Comparison of ENCODE assay signal across 36 mouse cellular contexts in genomic region chr9:114455420-114455819, GRCm38 (mm10). TPM values are rescaled to one million over a fixed set of nuclear protein-coding genes. Genes with fewer than 3 reads are reported as not detected.
"Had no signal": no experiment of that assay in that cellular context is flagged by ENCODE, and none has a peak within 500 bp of the region (broad histone marks: within the 10 kb centered on the region; RNA-seq: fewer than 3 reads in every experiment).

No protein-coding gene starts in this region.

- H3K36me3 ChIP-seq: liver, embryonic 15.5 days had no signal

- H3K27me3 ChIP-seq: heart, embryonic 13.5 days; heart, embryonic 15.5 days; hindbrain, embryonic 13.5 days; hindbrain, embryonic 15.5 days; kidney, embryonic 15.5 days; limb, embryonic 12.5 days; liver, embryonic 13.5 days; liver, embryonic 15.5 days had no signal

- H3K9ac ChIP-seq: heart, embryonic 13.5 days; heart, embryonic 15.5 days; hindbrain, embryonic 13.5 days; hindbrain, embryonic 15.5 days; kidney, embryonic 15.5 days; limb, embryonic 12.5 days; liver, embryonic 13.5 days; liver, embryonic 15.5 days had no signal

- H3K9me3 ChIP-seq: heart, embryonic 13.5 days; heart, embryonic 15.5 days; hindbrain, embryonic 13.5 days; hindbrain, embryonic 15.5 days; kidney, embryonic 15.5 days; limb, embryonic 10.5 days; limb, embryonic 12.5 days; liver, embryonic 13.5 days; liver, embryonic 15.5 days had no signal

- H3K27ac ChIP-seq: heart, adult 2 months; heart, embryonic 13.5 days; heart, embryonic 15.5 days; hindbrain, embryonic 13.5 days; hindbrain, embryonic 15.5 days; hindbrain, postnatal 0 days; kidney, postnatal 0 days; layer of hippocampus, adult 2 months; left cerebral cortex, adult 2 months; limb, embryonic 10.5 days; limb, embryonic 12.5 days; liver, embryonic 13.5 days; liver, embryonic 15.5 days had no signal

- H3K4me3 ChIP-seq: heart, adult 2 months; heart, embryonic 13.5 days; heart, embryonic 15.5 days; hindbrain, embryonic 13.5 days; hindbrain, embryonic 15.5 days; kidney, embryonic 15.5 days; layer of hippocampus, adult 2 months; left cerebral cortex, adult 2 months; limb, embryonic 10.5 days; limb, embryonic 12.5 days; liver, embryonic 13.5 days; liver, embryonic 15.5 days had no signal

- ATAC-seq: hindbrain, postnatal 0 days; intestine, embryonic 16.5 days had no signal

- DNase-seq: gastrocnemius, postnatal 14 days; gastrocnemius, postnatal 36 days; heart, adult 11 months; heart, adult 2 months; heart, postnatal 14 days; heart, postnatal 36 days; kidney, adult 11 months; kidney, adult 2 months; kidney, adult 9 months; kidney, postnatal 14 days; kidney, postnatal 36 days; liver; liver, embryonic 13.5 days had no signal

- H3K4me1 ChIP-seq: heart, embryonic 13.5 days; heart, embryonic 15.5 days; hindbrain, embryonic 13.5 days; hindbrain, embryonic 15.5 days; limb, embryonic 10.5 days; limb, embryonic 12.5 days; liver, embryonic 13.5 days; liver, embryonic 15.5 days had no signal

- H3K4me2 ChIP-seq: heart, embryonic 11.5 days; heart, embryonic 13.5 days; heart, embryonic 15.5 days; hindbrain, embryonic 13.5 days; hindbrain, embryonic 15.5 days; kidney, embryonic 15.5 days; limb, embryonic 12.5 days; liver, embryonic 13.5 days; liver, embryonic 15.5 days had no signal

RNA-seq across cellular contexts. Expression of gene Ccr4, which starts 49.3 kb away (rescaled TPM):
- total RNA-seq: gastrocnemius, adult 18-20 months; gastrocnemius, adult 8-10 months; gastrocnemius, postnatal 14 days; gastrocnemius, postnatal 36 days; heart, adult 2 months; heart, postnatal 36 days; hematopoietic stem cell, adult 5-6 weeks; hindbrain, postnatal 0 days; layer of hippocampus, adult 2 months; layer of hippocampus, postnatal 10 days; layer of hippocampus, postnatal 25 days; left cerebral cortex, adult 2 months; left cerebral cortex, postnatal 14 days; left cerebral cortex, postnatal 36 days had no signal
- polyA plus RNA-seq: heart, adult 2 months; heart, embryonic 11.5 days; heart, embryonic 13.5 days; heart, embryonic 15.5 days; heart, postnatal 0 days; hindbrain, embryonic 11.5 days; hindbrain, embryonic 13.5 days; hindbrain, embryonic 15.5 days; hindbrain, postnatal 0 days; limb, embryonic 10.5 days; limb, embryonic 12.5 days; liver, embryonic 13.5 days; liver, embryonic 15.5 days had no signal
